In the genomic region with DNA sequence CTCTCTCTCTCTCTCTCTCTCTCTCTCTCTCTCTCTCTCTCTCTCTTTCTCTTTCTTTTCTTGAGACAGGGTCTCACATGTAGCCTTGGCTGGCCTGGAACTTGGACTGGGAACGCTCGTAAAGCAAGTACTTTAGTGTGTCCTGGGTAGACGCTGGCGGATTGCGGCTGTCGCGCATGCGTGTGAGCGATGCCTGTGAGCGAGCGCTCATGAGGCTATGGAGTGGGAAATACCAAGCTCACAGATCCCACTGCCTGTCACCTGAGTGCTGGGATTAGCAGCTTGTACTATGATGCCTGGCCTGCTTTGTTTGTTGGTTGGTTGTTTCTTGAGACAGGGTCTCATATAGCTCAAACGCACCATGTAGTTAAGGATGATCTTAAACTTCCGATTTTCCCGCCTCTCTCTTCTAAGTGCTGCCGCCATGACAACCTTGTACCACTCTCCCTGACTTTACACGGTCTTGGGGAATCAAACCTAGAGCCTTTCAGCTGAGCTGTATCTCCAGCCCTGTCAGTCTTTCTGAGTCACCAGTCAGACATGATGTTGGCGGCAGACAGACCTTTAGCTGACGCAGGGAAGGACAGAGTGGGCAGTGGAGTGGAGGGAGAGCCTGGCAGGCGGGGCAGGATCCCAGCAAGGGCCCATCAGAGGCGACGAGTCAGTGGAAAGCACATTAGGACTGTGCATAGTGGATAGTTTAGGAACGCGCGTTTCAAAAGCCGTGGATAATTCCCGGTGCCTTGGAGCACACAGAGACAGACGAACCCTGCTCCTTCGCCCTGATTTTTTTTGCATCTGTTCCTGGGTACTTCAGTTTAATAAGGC, we compare ENCODE assay signal across 8 mouse cellular contexts. TPM values are rescaled to one million over a fixed set of nuclear protein-coding genes. Genes with fewer than 3 reads are reported as not detected.
DNase-seq lines count a peak whose midpoint lies in the region; ATAC-seq and TF ChIP-seq lines count a peak whose summit lies in the region.

No protein-coding gene starts in this region.

- H3K27me3 ChIP-seq in E14TG2a.4 (ENCODE audit: insufficient read depth, low read length) = peaks cover 37% of the 10 kb centered on the region
- no peaks in the 10 kb centered on the region for H3K27me3 ChIP-seq in limb, embryonic 11.5 days (ENCODE audit: control insufficient read depth, insufficient read depth, low read length)
- no peaks in the 10 kb centered on the region for H3K27me3 ChIP-seq in stomach, embryonic 15.5 days (replicated peaks)

- H3K9ac ChIP-seq in limb, embryonic 11.5 days (ENCODE audit: low read length) = no peak overlapping the region
- no peak overlapping the region for H3K9ac ChIP-seq in stomach, embryonic 15.5 days

- peak overlapping the region; percentile 58 for H3K4me3 ChIP-seq in gastrocnemius, adult 2 months
- peak overlapping the region; percentile 68 for H3K4me3 ChIP-seq in E14TG2a.4 (replicated peaks; ENCODE audit: low read length)
- H3K4me3 ChIP-seq in limb, embryonic 11.5 days (ENCODE audit: low read depth, low read length) = no peak overlapping the region
- H3K4me3 ChIP-seq in stomach, embryonic 15.5 days (replicated peaks) = no peak overlapping the region

- intact Hi-C loops in gastrocnemius, adult 2 months (cut with DNase I) = loop anchor here (2.0 kb wide), 1 partner anchor 140 kb away; no protein-coding TSS in a partner anchor

- H3K27ac ChIP-seq in gastrocnemius, adult 2 months = peak overlapping the region; percentile 35
- peak overlapping the region; percentile 63; the same call in 1 of the 2 replicates for H3K27ac ChIP-seq in limb, embryonic 11.5 days (replicated peaks; ENCODE audit: low read depth, low read length)
- H3K27ac ChIP-seq in stomach, embryonic 15.5 days = peak overlapping the region; percentile 77

- 0 out of 2 replicates have a peak, but pooled peaks have one; percentile 41 for ATAC-seq in limb, embryonic 11.5 days (ENCODE audit: insufficient number of reproducible peaks, low FRiP score, low TSS enrichment, low read depth)
- ATAC-seq in stomach, embryonic 15.5 days (ENCODE audit: insufficient read depth, low FRiP score, low read depth) = no peak

- TF ChIP-seq CTCF in gastrocnemius, adult 2 months (IDR thresholded peaks at IDR 0.05) = no peak
- no peak for TF ChIP-seq CTCF in E14TG2a.4 (conservative IDR thresholded peaks at IDR 0.05; ENCODE audit: low read length)

- H3K36me3 ChIP-seq in E14TG2a.4 (ENCODE audit: insufficient read depth, low read length) = no peaks in the 10 kb centered on the region
- H3K36me3 ChIP-seq in limb, embryonic 11.5 days (ENCODE audit: control insufficient read depth, insufficient read depth, low read length) = no peaks in the 10 kb centered on the region
- no peaks in the 10 kb centered on the region for H3K36me3 ChIP-seq in stomach, embryonic 15.5 days

- H3K9me3 ChIP-seq in E14TG2a.4 (ENCODE audit: low read length) = peaks cover under 1% of the 10 kb centered on the region; the same call in 1 of the 2 replicates
- no peaks in the 10 kb centered on the region for H3K9me3 ChIP-seq in limb, embryonic 11.5 days (ENCODE audit: control insufficient read depth, low read length)
- H3K9me3 ChIP-seq in stomach, embryonic 15.5 days = no peaks in the 10 kb centered on the region

- peaks cover 26% of the 10 kb centered on the region for H3K4me1 ChIP-seq in E14TG2a.4 (replicated peaks; ENCODE audit: low read depth, low read length)
- no peaks in the 10 kb centered on the region for H3K4me1 ChIP-seq in limb, embryonic 11.5 days (ENCODE audit: control insufficient read depth, insufficient read depth, low read length)
- H3K4me1 ChIP-seq in stomach, embryonic 15.5 days = peaks cover 11% of the 10 kb centered on the region

- peak; percentile 46 for DNase-seq in gastrocnemius, adult 2 months
- no peak for DNase-seq in gastrocnemius, postnatal 25 days
- DNase-seq in embryo, embryonic 9.5 days (ENCODE audit: extremely low spot score) = peak; percentile 47
- DNase-seq in limb, embryonic 11.5 days (ENCODE audit: low spot score) = peak; percentile 63
- DNase-seq in layer of hippocampus, adult 8-10 months (ENCODE audit: low spot score in 2 of 2) = no peak
- no peak for DNase-seq in kidney, postnatal 14 days

- WGBS in limb, embryonic 11.5 days = 51% methylated on average over 28 of the region's 28 CpGs
- WGBS in stomach, embryonic 15.5 days = 56% methylated on average over 28 of the region's 28 CpGs

- H3K4me2 ChIP-seq in limb, embryonic 11.5 days (ENCODE audit: low read depth, severe bottlenecking) = peak overlapping the region; percentile 15; the same call in 1 of the 2 replicates
- H3K4me2 ChIP-seq in stomach, embryonic 15.5 days = peak overlapping the region; percentile 26

RNA-seq across cellular contexts. Expression of a gene that starts 50.4 kb away (rescaled TPM):
- total RNA-seq in gastrocnemius, adult 2 months (2021) = 100 to 1,000 TPM in 1 of 2 experiments, 10 to 100 TPM in 1; 56.2 to 120 TPM
- total RNA-seq in gastrocnemius, postnatal 25 days (2021) = 10 to 100 TPM; 69.0 to 78.5 TPM
- 20.5 and 21.7 TPM in 2 replicates for polyA plus RNA-seq in limb, embryonic 11.5 days (2014; fragmentation: Nextera tagmentation; extraction: Ambion mirVana)
- polyA plus RNA-seq in stomach, embryonic 15.5 days (2015; fragmentation: Nextera tagmentation; extraction: Ambion mirVana) = 23.8 and 25.6 TPM in 2 replicates
- total RNA-seq in layer of hippocampus, adult 8-10 months (2022) = 10 to 100 TPM; 64.8 to 69.9 (median 67.6) TPM

RNA-seq across cellular contexts. Expression of a gene that starts 51.1 kb away (rescaled TPM):
- total RNA-seq in gastrocnemius, adult 2 months (2021) = under 1 TPM; 0.64 to 0.79 TPM
- total RNA-seq in gastrocnemius, postnatal 25 days (2021) = under 1 TPM; 0.67 to 0.72 TPM
- polyA plus RNA-seq in limb, embryonic 11.5 days (2014; fragmentation: Nextera tagmentation; extraction: Ambion mirVana) = 1.0 and 1.3 TPM in 2 replicates
- 3.4 and 3.5 TPM in 2 replicates for polyA plus RNA-seq in stomach, embryonic 15.5 days (2015; fragmentation: Nextera tagmentation; extraction: Ambion mirVana)
- 10 to 100 TPM in 2 of 4 experiments, 1 to 10 TPM in 2; 2.1 to 16.8 (median 7.6) TPM for total RNA-seq in layer of hippocampus, adult 8-10 months (2022)

Comparison
In these comparisons a context has a peak if more than half of its experiments do, and no peak if none do; other contexts are left out.
1. DNase-seq: peak in gastrocnemius, adult 2 months (single experiment), embryo, embryonic 9.5 days (single experiment) and limb, embryonic 11.5 days (single experiment); none in gastrocnemius, postnatal 25 days (single experiment), layer of hippocampus, adult 8-10 months (0 of 2) and kidney, postnatal 14 days (single experiment).
2. H3K4me3 ChIP-seq: peak in gastrocnemius, adult 2 months (single experiment) and E14TG2a.4 (single experiment); none in limb, embryonic 11.5 days (single experiment) and stomach, embryonic 15.5 days (single experiment).
3. Peak in every context shown above with its lines, with median percentiles within 50 percentile points of each other: H3K27ac ChIP-seq.